Mouse (Mus musculus): Measurements from ENCODE around the gene Hist1h1b.
A peak's percentile ranks its signal among the peaks of the same experiment; 100 is the strongest.
"Not testable (repeated sequence)": the region's sequence is repeated elsewhere in the genome, so short reads cannot be mapped to it uniquely, and the experiment has no call there.

The Hist1h1b gene

DNA sequence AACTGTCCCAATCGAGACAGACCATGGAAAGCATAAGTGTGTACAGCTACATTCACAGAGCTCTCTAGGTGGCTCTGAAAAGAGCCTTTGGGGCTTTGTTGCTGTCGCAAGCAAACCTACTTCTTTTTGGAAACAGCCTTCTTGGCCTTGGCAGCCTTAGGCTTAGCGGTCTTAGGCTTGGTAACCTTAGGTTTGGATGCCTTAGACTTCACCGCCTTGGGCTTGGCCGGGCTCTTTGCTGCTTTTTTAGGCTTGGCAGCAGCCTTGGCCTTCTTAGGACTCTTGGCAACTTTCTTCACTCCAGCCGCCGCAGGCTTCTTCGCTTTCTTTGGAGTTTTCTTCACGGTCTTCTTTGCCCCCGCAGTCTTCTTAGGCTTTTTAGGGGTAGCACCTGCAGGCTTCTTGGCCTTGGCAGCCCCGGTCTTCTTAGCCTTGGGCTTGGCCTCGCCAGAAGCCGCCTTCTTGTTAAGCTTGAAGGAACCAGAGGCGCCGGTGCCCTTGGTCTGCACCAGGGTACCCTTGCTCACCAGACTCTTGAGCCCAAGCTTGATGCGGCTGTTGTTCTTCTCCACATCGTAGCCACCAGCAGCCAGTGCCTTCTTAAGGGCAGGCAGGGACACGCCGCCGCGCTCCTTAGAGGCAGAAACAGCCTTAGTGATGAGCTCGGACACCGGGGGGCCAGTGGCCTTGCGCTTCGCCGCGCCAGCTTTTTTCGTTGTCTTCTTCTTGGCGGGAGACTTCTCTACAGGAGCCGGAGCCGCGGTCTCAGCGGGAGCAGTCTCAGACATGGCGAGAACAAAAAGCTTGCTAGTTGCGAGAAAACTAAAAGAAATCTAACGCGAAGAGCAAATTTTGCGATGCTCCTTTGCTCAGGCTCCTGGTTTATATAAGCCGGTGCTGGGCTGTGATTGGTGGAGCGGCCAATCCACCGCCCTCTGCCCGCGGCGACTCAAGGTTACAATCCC lies at the start of gene Hist1h1b:
Gene Hist1h1b (minus strand): TSS at position 859 of the 965 bp plus-strand sequence.
- no peaks in the 10 kb centered on the region for H3K36me3 ChIP-seq (ENCODE audit: insufficient read depth, low read length)
- H3K9me3 ChIP-seq (ENCODE audit: low read length): no peaks in the 10 kb centered on the region
- H3K27me3 ChIP-seq (ENCODE audit: insufficient read depth, low read length): no peaks in the 10 kb centered on the region
- H3K4me1 ChIP-seq (replicated peaks; ENCODE audit: low read depth, low read length): peaks cover 55% of the 10 kb centered on the region
- H3K4me3 ChIP-seq (replicated peaks; ENCODE audit: low read length): peak within 1 kb of the TSS; percentile 86
- TF ChIP-seq NANOG (IDR thresholded peaks at IDR 0.05; ENCODE audit: borderline replicate concordance, low read length): no peak
- TF ChIP-seq POU5F1 (IDR thresholded peaks at IDR 0.05; ENCODE audit: borderline replicate concordance, low read length): no peak
- no peak for TF ChIP-seq CTCF (conservative IDR thresholded peaks at IDR 0.05; ENCODE audit: low read length)

DNA sequence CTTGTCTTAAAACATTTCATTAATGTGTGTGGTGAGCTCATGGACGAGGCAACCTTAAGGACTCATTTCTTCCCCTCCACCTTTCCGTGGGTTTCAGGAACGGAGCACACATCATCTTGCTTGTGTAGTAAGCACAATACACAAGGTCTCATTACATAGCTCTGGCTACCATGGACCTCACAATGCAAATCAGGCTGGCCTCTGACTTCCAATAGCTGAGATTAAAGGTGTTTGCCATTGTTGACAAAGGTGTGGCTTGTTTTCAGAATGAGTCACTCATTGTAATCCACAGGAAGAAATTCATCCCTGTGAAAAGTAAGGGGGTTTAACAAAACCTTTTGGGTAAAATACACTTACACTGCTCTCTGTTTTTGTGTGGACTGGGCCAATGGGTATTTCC lies 48.1 kb upstream of the Hist1h1b start:
- TF ChIP-seq NANOG (IDR thresholded peaks at IDR 0.05; ENCODE audit: borderline replicate concordance, low read length): no peak
- TF ChIP-seq CTCF (conservative IDR thresholded peaks at IDR 0.05; ENCODE audit: low read length): no peak
- TF ChIP-seq POU5F1 (IDR thresholded peaks at IDR 0.05; ENCODE audit: borderline replicate concordance, low read length): no peak
- Histone ChIP-seq H3K9me3 (ENCODE audit: low read length) (no peaks in the 10 kb centered on the region), H3K36me3 (ENCODE audit: insufficient read depth, low read length) (no peaks in the 10 kb centered on the region), H3K27me3 (ENCODE audit: insufficient read depth, low read length) (no peaks in the 10 kb centered on the region), H3K4me3 (replicated peaks; ENCODE audit: low read length) (no peak overlapping the region), H3K4me1 (replicated peaks; ENCODE audit: low read depth, low read length) (peaks cover 48% of the 10 kb centered on the region)

- H3K36me3 ChIP-seq (ENCODE audit: insufficient read depth, low read length); H3K9me3 ChIP-seq (ENCODE audit: low read length); H3K27me3 ChIP-seq (ENCODE audit: insufficient read depth, low read length): not testable (repeated sequence)
- 0 out of 2 replicates have a peak overlapping the region, but pooled peaks have one; percentile 18 for H3K4me3 ChIP-seq (replicated peaks; ENCODE audit: low read length)
- H3K4me1 ChIP-seq (replicated peaks; ENCODE audit: low read depth, low read length): peaks cover 22% of the 10 kb centered on the region
These were observed 39.9 kb upstream of the Hist1h1b start for GRCm38 (mm10) chr13:21820082-21820890.

DNA sequence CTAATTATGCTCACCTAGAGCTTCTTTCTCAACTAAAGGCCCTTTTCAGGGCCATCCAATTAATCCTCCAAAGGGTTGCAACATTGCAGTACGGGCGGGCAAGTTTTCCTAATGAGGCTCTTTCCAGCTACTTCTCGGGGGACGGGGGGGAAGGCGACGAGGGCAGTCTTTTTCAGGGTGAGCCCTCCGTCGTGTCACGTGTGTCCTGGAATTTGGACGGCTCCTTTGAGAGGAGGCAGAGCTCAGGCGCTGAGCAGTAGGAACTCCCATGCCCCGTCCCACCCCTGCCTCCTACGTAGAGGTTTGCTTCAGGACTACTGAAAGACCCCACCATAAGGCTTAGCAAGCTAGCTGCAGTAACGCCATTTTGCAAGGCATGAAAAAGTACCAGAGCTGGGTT lies 31.7 kb upstream of the Hist1h1b start:
- not testable (repeated sequence) for H3K4me3 ChIP-seq (replicated peaks; ENCODE audit: low read length); H3K4me1 ChIP-seq (replicated peaks; ENCODE audit: low read depth, low read length); H3K9me3 ChIP-seq (ENCODE audit: low read length); H3K27me3 ChIP-seq (ENCODE audit: insufficient read depth, low read length); H3K36me3 ChIP-seq (ENCODE audit: insufficient read depth, low read length)

- not testable (repeated sequence) for H3K4me3 ChIP-seq (replicated peaks; ENCODE audit: low read length); H3K27me3 ChIP-seq (ENCODE audit: insufficient read depth, low read length); H3K9me3 ChIP-seq (ENCODE audit: low read length); H3K36me3 ChIP-seq (ENCODE audit: insufficient read depth, low read length); H3K4me1 ChIP-seq (replicated peaks; ENCODE audit: low read depth, low read length)
These were observed 31.1 kb upstream of the Hist1h1b start, which contains the start of gene Hist1h4m for GRCm38 (mm10) chr13:21811539-21811938. Gene Hist1h4m, plus strand, starts transcription at chr13:21811746.

GRCm38 (mm10) chr13:21811074-21811473 lies 30.6 kb upstream of the Hist1h1b start:
- H3K36me3 ChIP-seq (ENCODE audit: insufficient read depth, low read length); H3K27me3 ChIP-seq (ENCODE audit: insufficient read depth, low read length); H3K4me1 ChIP-seq (replicated peaks; ENCODE audit: low read depth, low read length); H3K4me3 ChIP-seq (replicated peaks; ENCODE audit: low read length); H3K9me3 ChIP-seq (ENCODE audit: low read length): not testable (repeated sequence)

- H3K27me3 ChIP-seq (ENCODE audit: insufficient read depth, low read length); H3K36me3 ChIP-seq (ENCODE audit: insufficient read depth, low read length); H3K4me1 ChIP-seq (replicated peaks; ENCODE audit: low read depth, low read length); H3K4me3 ChIP-seq (replicated peaks; ENCODE audit: low read length); H3K9me3 ChIP-seq (ENCODE audit: low read length): not testable (repeated sequence)
These were observed 29.6 kb upstream of the Hist1h1b start, which contains the start of the genes Hist1h2bq and Hist1h2ao for GRCm38 (mm10) chr13:21810073-21810472. Gene Hist1h2bq, minus strand, starts transcription at chr13:21810197. Gene Hist1h2ao, plus strand, starts transcription at chr13:21810465.

DNA sequence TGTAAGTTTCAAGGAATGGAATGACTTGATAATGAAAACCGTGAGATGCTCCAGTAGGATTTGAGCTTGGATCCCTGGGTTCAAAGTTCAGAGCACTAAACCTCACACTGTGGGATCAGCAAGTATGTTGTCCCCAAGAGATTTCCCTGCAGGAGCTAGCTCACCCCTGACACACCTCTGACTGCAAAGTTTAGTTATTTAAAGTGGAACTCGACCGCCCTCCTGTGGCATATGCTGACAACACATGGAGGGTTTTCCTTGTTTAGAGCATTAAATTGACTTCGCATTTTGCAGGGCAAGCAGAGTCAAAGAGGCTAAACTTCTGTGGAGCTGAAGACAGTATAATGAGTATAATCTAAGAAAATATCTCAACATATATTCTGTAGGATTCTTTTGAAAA lies 22.6 kb upstream of the Hist1h1b start:
- not testable (repeated sequence) for H3K27me3 ChIP-seq (ENCODE audit: insufficient read depth, low read length); H3K4me3 ChIP-seq (replicated peaks; ENCODE audit: low read length); H3K36me3 ChIP-seq (ENCODE audit: insufficient read depth, low read length); H3K4me1 ChIP-seq (replicated peaks; ENCODE audit: low read depth, low read length); H3K9me3 ChIP-seq (ENCODE audit: low read length)

GRCm38 (mm10) chr13:21797163-21797562 lies 16.7 kb upstream of the Hist1h1b start:
- H3K36me3 ChIP-seq (ENCODE audit: insufficient read depth, low read length); H3K9me3 ChIP-seq (ENCODE audit: low read length); H3K4me1 ChIP-seq (replicated peaks; ENCODE audit: low read depth, low read length); H3K4me3 ChIP-seq (replicated peaks; ENCODE audit: low read length); H3K27me3 ChIP-seq (ENCODE audit: insufficient read depth, low read length): not testable (repeated sequence)
